Mouse (Mus musculus): ENCODE measurements around the gene Krt32. TPM values are rescaled to one million over a fixed set of nuclear protein-coding genes. Genes with fewer than 3 reads are reported as not detected.

The Krt32 gene
- not detected for polyA plus RNA-seq (2012; fragmentation: generic; extraction: Trizol)

DNA sequence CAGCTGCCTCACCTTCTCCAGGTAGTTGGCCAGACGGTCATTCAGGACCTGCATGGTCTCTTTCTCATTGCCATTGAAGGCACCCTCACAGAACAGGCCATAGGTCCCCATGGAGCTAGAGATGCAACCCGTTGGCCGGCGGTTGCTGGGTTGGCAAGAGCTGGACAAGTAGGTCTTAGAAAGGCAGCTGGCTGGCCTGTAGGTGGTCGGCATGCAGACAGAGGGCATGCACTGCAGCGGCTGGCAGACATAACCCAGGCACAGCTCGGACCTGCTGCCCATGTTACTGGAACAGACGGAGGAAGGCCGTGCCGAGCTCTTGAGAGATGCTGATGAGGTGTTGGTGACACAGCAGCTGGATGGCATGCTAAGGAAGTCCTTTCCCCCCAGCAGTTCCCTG lies at the start of gene Krt32:
Krt32 (minus strand) TSS at position 366 of the 400 bp plus-strand sequence.

DNA sequence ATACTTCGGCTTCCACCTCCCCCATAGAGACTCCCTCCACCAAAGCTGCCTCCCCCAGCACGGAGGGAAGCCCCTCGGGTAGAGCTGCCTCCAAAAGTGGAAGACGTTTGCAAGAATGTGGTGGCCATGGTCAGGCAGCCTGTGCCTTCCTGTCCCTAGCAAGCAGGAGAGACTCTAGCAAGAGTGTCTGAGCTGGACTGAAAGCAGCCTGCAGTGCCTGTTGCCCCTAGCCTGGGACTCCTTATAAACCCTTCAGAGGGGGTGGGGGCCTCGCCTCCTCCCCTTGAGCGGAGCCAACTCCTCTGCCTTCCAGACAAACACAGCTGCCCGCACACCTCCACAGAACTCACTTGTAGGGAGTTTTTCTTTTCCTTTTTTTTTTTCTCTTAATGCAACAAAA lies 47.7 kb upstream of the Krt32 start, which contains the start of gene Krt15:
Krt15 (minus strand) TSS at position 198 of the 400 bp plus-strand sequence.

DNA sequence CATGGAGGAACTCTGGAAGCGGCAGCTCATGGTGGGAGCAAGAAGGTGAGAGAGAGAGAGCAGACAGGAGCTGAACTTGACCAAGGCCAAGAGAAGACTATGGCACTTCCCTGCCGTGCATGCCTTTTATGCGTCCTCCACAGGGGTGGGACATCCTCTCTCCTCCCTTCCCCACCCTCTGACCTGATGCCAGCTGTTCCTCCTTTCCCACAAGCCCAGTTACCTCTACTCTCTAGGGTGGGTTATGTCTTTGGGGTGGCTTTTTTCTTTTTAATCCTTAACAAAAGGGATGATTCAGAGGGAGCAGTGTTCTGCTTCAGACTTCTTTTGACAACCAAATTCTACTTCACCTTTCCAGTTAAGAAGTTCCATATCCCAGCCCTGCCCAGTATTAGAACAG lies 33.4 kb upstream of the Krt32 start, which contains the start of gene Krt13:
Krt13 (minus strand) TSS at position 101 of the 400 bp plus-strand sequence.

DNA sequence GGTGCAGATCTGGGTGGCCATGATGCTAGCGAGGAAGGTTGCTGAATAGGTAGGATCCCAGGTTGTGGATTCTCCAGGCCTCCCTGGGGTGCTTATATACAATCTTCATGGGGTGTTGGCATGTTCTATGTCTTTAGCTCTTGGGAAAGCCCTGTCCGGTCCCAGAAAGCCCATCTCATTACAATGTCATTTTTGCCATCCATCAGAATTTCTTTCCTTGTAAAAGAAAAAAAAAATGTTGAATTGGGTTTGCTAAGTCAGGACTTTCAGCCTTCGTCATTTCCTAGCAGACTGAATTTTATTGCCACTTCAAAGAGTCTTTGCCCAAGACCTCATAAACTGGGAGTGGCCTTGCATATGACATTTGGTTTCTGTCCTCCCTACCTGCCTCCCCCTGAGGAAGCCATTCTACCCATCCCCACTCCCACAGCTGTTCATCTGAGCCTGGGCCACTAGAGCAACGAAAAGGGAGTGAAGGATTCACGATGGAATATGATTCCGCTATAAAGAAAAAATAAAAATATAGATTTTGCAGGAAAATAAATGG lies 17.6 kb upstream of the Krt32 start, which contains the start of gene Krt36:
Krt36 (minus strand) TSS at position 51 of the 547 bp plus-strand sequence.

DNA sequence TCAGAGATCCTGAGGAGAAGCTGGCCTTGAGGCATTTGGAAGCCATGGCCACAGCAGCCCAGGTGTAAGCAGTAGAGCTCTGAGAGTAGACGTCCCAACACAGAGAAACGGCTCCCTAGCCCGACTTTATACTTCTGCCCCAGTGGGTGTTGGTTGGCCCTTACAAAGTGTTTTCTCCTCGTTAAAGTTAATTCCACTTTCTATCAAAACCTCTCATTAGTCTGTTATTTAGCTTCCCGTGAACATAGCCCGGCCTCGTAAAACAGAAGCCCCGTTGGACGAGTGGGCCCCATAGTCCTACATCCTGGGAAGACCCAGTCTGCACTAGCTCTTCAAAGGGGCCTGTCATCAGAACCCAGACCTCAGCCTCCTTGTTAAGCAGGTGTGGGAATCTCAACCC lies 8.1 kb upstream of the Krt32 start, which contains the start of gene Krt35:
Krt35 (minus strand) TSS at position 101 of the 400 bp plus-strand sequence.

DNA sequence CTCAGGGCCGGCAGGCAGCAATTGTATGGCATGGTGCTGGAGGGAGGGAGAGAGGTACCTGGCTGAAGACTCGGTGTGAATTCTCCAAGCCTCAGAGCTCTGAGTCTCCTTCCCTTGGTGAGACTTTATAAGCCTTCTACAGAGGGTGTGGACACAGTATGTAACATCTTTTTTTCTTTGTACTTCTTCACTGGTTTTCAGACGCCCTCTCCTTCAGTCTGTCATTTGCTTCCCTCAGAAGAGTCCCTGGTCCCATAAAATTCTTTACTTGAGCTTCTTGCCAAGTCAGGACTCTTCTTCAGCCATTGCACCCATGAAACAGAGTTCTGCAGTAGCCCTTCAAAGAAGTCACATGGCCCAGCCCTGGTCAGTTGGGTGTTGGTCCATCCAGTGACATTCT lies 37.6 kb downstream of the Krt32 start, which contains the start of gene Krt31:
Krt31 (minus strand) TSS at position 101 of the 400 bp plus-strand sequence.

DNA sequence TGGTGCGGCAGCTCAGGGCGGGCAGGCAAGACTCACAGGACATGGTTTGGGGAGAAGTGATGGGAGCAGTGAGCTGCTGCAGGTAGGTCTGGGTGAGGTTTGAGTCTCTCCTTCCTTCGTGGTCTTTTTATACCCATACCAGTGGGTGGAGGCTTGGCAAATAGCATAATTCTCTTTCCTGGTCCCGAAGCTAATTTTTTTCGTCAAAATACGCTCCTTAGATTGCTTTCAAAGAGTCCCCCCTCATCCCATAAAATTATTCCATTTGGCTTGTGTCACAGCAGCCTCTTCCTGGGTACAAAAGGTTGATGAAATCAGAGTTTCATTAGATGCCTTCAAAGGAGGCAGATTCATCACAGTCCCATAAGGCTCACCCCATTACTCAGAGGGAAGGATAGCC lies 46.6 kb downstream of the Krt32 start, which contains the start of gene Krt34:
Krt34 (minus strand) TSS at position 101 of the 400 bp plus-strand sequence.

Other genes with a start within 250 kb of the Krt32 start
- not detected for gene Krtap4-16, start 236.6 kb downstream of the Krt32 start, polyA plus RNA-seq (2012; fragmentation: generic; extraction: Trizol)
- gene Gm11568, start 230.3 kb downstream of the Krt32 start, polyA plus RNA-seq (2012; fragmentation: generic; extraction: Trizol) = not detected
- not detected for gene Gm11559, start 223.8 kb downstream of the Krt32 start, polyA plus RNA-seq (2012; fragmentation: generic; extraction: Trizol)
- gene Krtap9-1, start 214.8 kb downstream of the Krt32 start, polyA plus RNA-seq (2012; fragmentation: generic; extraction: Trizol) = not detected
- gene Gm11567, start 209.0 kb downstream of the Krt32 start, polyA plus RNA-seq (2012; fragmentation: generic; extraction: Trizol) = not detected
- not detected for gene Krtap31-1, start 180.3 kb downstream of the Krt32 start, polyA plus RNA-seq (2012; fragmentation: generic; extraction: Trizol)
- not detected for gene Gm11565, start 173.5 kb downstream of the Krt32 start, polyA plus RNA-seq (2012; fragmentation: generic; extraction: Trizol)
- not detected for gene Krtap31-2, start 151.9 kb downstream of the Krt32 start, polyA plus RNA-seq (2012; fragmentation: generic; extraction: Trizol)
- gene Krtap9-5, start 139.8 kb downstream of the Krt32 start, polyA plus RNA-seq (2012; fragmentation: generic; extraction: Trizol) = not detected
- not detected for gene Krtap29-1, start 109.2 kb downstream of the Krt32 start, polyA plus RNA-seq (2012; fragmentation: generic; extraction: Trizol)
- not detected for gene Krtap16-1, start 101.6 kb downstream of the Krt32 start, polyA plus RNA-seq (2012; fragmentation: generic; extraction: Trizol)
- gene Krtap17-1, start 94.2 kb downstream of the Krt32 start, polyA plus RNA-seq (2012; fragmentation: generic; extraction: Trizol) = not detected
- not detected for gene Krt33a, start 72.0 kb downstream of the Krt32 start, polyA plus RNA-seq (2012; fragmentation: generic; extraction: Trizol)
- under 1 TPM in 1 of 2 experiments, not detected in 1; 0.05 TPM for gene Krt33b, start 58.4 kb downstream of the Krt32 start, polyA plus RNA-seq (2012; fragmentation: generic; extraction: Trizol)
- not detected for gene Krt34, start 46.7 kb downstream of the Krt32 start, polyA plus RNA-seq (2012; fragmentation: generic; extraction: Trizol)
- gene Krt31, start 37.7 kb downstream of the Krt32 start, polyA plus RNA-seq (2012; fragmentation: generic; extraction: Trizol) = not detected
- gene Krt35, start 8.0 kb upstream of the Krt32 start, polyA plus RNA-seq (2012; fragmentation: generic; extraction: Trizol) = not detected
- under 1 TPM; 0.06 to 0.08 TPM for gene Krt36, start 17.4 kb upstream of the Krt32 start, polyA plus RNA-seq (2012; fragmentation: generic; extraction: Trizol)
- gene Krt13, start 33.3 kb upstream of the Krt32 start, polyA plus RNA-seq (2012; fragmentation: generic; extraction: Trizol) = 1 to 10 TPM; 8.4 to 8.9 TPM
- gene Krt15, start 47.7 kb upstream of the Krt32 start, polyA plus RNA-seq (2012; fragmentation: generic; extraction: Trizol) = 10 to 100 TPM in 1 of 2 experiments, under 1 TPM in 1; 0.30 to 10.6 TPM
- under 1 TPM; 0.40 to 0.42 TPM for gene Krt19, start 60.4 kb upstream of the Krt32 start, polyA plus RNA-seq (2012; fragmentation: generic; extraction: Trizol)
- gene Krt9, start 105.0 kb upstream of the Krt32 start, polyA plus RNA-seq (2012; fragmentation: generic; extraction: Trizol) = not detected
- under 1 TPM; 0.21 to 0.26 TPM for gene Krt14, start 119.3 kb upstream of the Krt32 start, polyA plus RNA-seq (2012; fragmentation: generic; extraction: Trizol)
- gene Krt16, start 160.7 kb upstream of the Krt32 start, polyA plus RNA-seq (2012; fragmentation: generic; extraction: Trizol) = under 1 TPM; 0.26 to 0.29 TPM
- not detected for gene Krt17, start 172.8 kb upstream of the Krt32 start, polyA plus RNA-seq (2012; fragmentation: generic; extraction: Trizol)
- under 1 TPM; 0.02 to 0.05 TPM for gene Krt42, start 181.6 kb upstream of the Krt32 start, polyA plus RNA-seq (2012; fragmentation: generic; extraction: Trizol)
- 1,000 to 10,000 TPM; 1,802 to 2,189 TPM for gene Eif1, start 231.7 kb upstream of the Krt32 start, polyA plus RNA-seq (2012; fragmentation: generic; extraction: Trizol)
- under 1 TPM in 1 of 2 experiments, not detected in 1; 0.07 TPM for gene Gast, start 246.2 kb upstream of the Krt32 start, polyA plus RNA-seq (2012; fragmentation: generic; extraction: Trizol)

Data from C3H10T1/2 (cell line).